Mouse (Mus musculus) CD4-positive helper T cell, adult 2 months (primary cell): ENCODE measurements around the gene Ccdc97.
A peak's percentile ranks its signal among the peaks of the same experiment; 100 is the strongest.

Source experiments
- DNase-seq: peaks from one replicate; pipeline ENCODE4 v3.0.0-alpha.2; 2012; ENCODE audit warnings: low read depth, missing footprints, low spot score

The Ccdc97 gene

DNA sequence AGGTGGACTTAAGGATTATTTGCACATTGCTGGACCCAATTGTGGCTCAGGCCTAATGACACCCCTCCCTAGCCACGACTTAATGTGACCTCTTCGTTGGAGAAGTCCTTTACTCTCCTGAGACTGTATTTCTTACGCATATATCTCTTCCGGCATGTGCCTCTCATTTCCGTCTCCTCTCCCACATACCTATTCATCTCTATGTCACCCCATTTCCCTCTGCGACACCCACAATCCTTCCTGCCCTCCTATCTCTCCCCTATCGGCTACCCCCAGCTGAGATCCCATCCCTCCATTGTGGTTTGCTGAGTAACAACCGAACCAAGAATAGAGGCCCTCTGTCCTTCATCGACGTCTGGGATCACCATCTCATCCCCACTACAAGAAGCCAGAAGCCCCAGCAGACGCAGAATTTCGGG, 29.3 kb downstream of the Ccdc97 start:
- peak; percentile 88 for DNase-seq

DNA sequence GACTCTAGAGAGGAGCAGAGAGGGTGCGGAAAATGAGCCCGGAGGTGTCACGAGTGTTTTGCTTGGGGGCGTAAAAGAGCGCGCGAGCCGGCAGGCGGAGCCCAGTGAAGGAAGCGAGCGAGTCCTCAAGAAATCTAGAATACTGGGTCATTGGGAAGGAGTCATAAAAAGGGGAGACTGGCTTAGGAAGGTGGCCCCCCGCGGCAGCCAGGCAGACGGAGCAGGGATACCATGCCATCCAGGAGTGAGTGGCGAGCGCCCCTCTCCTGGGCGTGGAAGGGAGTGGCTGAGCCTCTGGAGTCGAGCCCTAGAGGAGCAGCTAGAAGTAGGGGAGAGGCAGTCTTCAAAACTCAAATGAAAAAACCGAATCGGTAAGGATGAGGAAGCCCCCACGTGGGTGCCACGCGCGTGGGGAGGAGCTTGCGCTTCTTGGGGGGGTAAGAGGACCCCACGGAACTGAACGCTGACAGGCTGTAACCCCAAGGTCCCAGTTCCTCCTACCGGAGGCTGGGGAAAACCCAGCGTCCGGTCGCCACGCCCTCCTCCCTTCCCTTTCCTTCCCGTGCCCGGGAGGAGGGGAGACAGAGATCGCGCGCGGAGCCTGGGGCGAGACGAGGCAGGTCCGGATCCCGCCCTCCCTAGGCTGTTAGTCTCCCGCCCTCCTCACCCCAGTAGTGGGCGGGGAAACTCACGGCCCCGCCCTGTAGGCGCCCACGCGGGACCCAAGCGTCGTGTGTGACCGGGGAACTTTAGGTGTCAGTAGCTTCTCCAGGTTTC, 29.9 kb downstream of the Ccdc97 start:
- DNase-seq, result peak; percentile 94

DNA sequence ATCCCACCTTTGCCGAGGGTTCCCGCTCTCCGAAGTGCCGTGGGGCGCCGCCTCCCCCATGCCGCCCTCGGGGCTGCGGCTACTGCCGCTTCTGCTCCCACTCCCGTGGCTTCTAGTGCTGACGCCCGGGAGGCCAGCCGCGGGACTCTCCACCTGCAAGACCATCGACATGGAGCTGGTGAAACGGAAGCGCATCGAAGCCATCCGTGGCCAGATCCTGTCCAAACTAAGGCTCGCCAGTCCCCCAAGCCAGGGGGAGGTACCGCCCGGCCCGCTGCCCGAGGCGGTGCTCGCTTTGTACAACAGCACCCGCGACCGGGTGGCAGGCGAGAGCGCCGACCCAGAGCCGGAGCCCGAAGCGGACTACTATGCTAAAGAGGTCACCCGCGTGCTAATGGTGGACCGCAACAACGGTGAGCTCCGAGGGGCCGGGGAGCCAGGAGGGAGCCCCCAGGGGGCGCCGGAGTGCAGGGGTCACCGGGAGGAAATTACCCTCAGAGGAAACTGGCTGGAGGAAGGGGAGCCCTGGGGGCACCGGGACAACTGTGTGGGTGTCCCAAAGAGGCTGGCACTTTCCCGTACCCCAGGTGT, 31.0 kb downstream of the Ccdc97 start:
- peak; percentile 64 for DNase-seq

DNA sequence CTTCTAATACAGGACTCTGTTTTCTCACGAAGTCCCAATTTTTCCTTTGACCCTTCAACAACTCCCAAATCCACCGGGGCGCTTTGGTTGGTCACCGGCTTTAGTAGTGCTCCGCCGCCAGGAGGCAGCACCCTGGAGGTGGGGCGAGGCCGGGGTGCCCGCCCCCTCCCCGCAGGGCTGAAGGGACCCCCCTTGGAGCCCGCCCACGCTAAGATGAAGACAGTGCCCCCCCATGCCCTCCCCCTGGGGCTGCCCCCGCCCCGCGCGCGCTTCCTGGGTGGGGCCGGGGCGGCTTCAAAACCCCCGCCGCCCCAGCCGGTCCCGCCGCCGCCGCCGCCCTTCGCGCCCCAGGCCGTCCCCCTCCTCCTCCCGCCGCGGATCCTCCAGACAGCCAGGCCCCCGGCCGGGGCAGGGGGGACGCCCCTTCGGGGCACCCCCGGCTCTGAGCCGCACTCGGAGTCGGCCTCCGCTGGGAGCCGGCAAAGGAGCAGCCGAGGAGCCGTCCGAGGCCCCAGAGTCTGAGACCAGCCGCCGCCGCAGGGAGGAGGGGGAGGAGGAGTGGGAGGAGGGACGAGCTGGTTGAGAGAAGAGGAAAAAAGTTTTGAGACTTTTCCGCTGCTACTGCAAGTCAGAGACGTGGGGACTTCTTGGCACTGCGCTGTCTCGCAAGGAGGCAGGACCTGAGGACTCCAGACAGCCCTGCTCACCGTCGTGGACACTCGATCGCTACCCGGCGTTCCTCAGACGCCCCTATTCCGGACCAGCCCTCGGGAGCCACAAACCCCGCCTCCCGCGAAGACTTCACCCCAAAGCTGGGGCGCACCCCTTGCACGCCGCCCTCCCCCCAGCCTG, 32.0 kb downstream of the Ccdc97 start, which contains the start of gene Tgfb1:
Gene Tgfb1, plus strand, starts transcription at position 323 of the 852 bp plus-strand sequence.
- DNase-seq, result peak; percentile 94

DNA sequence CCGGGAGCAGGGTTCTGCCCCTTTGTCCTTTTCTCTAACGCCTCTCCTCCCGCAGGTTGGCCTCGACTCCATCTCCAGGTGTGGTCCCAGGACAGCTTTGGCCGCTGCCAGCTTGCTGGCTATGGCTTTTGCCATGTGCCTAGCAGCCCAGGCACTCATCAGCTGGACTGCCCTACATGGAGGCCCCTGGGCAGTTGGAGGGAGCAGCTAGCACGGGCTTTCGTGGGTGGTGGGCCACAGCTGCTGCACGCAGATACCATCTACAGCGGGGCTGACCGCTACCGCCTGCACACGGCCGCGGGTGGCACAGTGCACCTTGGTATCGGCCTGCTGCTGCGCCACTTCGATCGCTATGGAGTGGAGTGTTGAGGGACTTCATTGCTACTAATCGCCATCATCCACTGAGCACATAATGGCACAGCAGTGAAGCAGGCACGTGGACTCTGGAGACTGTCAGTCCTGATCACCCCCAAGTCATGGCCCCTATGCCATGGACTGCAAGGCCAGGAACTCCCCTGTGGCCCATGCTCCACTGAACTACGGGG, 32.9 kb downstream of the Ccdc97 start:
- no peak for DNase-seq

DNA sequence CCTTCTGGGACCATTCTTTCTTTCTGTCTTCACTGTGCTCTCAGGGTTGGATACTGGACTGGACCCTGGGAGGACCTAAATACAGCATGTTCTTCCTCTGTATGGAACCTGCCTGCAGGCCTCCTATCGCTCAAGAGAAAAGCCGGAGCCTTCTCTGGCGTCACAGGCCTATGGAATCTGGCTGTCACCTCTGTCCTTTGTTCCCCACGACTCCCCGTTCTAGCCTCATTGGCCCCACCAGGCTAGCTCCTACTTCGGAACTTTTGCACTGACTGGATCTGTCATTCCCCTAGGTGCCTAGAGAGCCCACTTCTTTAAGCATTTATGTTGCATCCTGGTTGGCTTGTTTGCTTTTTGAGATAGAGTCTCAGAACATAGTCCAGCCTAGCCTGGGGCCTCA, 34.2 kb downstream of the Ccdc97 start:
- DNase-seq, result no peak

DNA sequence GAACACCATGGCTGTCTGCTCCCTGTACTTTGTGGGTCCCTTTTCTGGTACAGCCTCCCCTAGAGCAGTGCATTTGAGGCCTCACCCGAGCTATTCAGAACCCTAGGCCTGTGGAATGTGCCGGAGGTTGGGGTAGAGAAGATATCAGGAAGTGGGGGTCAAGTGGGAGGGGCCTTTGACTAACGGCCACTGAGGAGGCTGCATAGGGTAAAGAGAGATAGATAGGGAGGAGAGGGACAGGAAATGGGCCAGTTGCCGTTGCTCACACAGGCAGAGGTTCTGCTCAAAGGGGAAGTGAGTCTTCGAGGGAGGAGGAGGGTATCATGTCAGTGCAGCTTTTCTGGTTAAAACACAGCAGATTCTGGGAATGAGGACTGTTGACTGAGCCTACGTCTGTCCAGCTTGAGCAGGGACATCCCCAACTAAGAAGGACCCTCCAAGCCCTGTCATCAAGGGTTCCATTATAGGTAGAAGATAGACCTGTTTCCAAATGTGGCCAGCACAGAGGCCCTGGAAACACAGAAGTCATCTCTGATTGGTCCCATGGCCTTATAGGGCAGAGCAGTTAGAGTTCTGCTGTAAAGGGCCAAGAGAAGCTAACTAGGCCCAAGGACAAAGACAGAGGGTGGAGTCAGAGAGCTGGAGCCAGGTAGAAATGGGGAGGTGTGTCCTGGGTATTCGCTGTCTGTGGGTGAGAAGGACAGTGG, 35.3 kb downstream of the Ccdc97 start:
- peak; percentile 80 for DNase-seq

DNA sequence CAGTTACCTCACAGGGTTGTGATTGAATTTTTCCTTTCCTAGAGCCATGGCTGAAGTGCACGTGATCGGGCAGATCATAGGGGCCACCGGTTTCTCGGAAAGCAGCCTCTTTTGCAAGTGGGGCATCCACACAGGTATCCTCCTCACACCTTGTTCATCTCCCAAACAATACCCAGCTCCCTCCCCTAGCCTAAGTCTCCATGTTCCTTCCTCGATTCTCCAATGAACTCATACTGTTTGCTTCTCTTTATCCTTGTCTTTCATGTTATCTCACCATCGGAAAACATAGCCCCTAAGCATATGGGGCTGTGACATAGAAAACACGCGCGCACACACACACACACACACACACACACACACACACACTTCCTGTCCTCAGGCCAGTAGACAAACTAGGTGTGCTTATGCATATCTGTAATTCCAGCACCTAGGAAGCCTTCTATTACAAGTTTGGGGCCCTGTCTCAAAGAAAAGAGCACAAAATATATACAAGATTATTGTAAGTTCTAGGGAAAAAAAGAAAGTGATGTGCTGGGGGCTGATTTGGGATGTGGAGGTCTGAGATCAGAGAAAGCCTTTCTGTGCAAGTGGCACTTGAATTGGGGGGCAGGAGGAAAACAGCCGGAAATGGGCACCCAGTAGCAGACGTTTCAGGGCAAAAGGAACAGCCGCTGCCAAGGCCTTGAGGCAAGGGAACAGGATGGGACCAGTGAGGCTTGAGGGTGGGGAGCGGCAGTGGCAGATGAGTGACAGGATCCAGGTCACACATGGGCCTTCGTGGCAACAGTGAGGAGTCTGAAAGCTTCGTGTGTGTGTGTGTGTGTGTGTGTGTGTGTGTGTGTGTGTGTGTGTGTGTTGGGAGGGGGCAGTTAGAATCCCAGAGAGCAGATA, 37.3 kb downstream of the Ccdc97 start:
- DNase-seq, result peak; percentile 75

DNA sequence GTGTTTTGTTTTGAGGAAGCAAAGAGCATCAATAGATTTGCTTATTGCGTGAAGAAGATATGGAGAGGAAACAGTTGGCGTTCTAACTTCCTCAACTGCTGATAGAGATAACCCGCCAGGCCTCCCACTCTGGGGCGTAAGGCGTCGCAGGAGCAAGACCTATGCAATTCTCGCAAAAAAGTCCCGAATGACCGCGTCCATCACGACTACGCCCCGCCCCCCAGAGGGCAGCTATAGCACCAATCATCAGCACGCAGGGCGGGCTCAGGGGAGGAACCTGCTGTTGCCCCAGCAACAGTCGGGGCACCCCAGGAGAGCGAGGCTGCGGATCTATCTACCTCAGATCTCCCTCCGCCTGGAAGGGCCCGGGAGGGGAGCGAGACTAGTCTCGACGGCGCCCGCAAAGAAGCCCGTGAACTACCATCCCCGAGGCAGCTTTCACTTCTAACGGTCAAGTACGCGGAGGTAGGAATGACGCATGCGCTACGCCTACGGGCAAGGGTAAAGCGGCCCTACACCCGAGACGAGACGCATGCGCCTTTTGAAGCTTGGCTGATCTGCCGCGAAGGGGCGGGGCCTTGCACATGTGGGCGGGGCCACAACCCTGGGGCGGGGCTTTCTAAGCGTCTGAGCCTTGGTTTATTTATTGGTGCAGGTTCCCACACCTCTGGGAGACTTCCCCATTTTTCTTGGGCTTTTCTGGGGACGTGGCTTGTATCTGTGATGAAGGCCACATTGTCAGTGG, 38.2 kb downstream of the Ccdc97 start, which contains the start of gene B9d2:
Gene B9d2, plus strand, starts transcription at position 267 of the 745 bp plus-strand sequence.
- DNase-seq, result peak; percentile 98

DNA sequence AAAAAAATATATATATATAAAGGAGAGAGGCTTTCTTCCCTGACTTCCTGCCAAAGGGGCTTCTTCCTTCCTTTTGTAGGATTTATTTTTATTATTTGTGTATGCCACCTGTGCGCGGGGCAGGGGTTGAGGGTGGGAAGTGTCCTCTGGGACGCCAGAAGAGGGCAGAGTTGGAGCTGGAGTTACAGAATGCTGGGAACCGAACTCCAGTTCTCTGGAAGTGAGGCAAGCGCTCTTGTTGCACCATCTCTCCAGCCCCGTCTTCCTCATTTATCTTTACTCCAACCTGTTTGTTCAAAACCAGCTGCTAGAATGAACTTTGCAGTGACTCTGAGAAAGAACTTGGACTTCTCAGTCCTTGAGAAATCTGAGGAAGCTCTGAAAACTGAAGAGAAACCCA, 38.9 kb downstream of the Ccdc97 start:
- DNase-seq, result no peak

DNA sequence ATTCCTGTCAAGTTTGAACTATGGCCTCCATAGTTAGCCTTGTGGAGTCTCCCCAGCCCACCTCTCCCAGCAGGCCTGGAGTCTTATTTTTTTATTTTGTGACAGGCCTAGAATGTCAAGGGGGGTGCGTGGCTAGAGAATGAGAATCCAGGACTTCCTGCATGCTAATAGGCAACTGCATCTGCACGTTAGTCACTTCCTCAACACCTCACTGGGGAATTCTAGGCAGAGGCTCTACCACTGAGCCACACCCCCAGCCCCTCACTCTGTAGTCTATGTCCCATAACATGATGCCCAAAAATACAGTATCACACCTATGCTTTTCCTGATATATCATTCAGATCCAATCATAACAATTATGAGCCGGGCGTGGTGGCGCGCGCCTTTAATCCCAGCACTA, 41.9 kb downstream of the Ccdc97 start:
- no peak for DNase-seq

DNA sequence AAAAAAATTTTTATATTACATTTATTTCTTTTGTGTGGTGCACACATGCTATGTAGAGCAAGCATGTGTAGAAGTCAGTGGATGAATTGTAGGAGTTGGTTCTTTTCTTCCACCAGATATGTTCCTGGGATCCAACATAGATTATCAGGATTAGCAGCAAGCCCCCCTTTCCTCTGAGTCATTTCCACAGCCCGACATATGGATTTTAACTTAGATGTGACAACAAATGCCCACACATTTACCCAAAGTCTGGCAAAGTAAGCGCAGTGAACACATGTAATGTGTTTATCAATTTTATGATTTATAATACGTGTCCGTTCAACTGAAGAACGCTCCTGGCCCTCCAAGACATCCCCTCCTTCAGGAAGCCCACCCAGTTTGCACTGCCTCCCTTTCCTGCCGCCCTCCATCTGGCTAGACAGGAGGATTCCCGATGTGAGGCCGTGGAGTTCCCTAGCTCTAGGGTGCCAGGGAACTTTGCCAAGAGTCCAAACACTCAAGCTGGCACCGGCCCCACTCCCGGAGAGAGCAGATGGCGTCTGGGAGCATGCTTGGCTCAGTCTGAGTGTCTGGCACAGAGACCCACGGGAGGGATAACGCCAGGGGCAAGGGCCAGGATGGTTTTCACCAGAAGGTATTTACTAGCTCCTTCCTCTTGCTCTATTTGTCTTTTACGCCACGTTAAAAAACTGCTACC, 42.7 kb downstream of the Ccdc97 start:
- DNase-seq, result no peak

DNA sequence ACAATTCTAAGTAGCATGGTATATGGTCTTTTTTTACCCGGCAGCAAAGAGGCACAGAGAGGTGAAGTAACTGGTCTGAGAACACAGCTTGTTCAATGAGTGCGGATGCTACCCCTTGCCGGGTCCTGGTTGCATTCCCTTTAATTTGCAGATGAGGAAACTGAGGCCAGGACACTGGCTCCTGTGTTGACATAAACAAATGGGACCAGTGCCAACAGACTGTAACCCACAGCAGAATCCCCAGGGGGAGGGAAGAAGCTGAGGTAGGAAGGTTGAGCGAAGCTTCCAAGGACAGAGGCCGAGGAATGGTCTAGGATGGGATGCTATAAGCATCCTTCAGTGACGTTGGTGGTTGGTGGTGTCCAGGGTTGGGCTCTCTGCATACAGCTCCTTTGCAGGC, 43.5 kb downstream of the Ccdc97 start:
- no peak for DNase-seq

DNA sequence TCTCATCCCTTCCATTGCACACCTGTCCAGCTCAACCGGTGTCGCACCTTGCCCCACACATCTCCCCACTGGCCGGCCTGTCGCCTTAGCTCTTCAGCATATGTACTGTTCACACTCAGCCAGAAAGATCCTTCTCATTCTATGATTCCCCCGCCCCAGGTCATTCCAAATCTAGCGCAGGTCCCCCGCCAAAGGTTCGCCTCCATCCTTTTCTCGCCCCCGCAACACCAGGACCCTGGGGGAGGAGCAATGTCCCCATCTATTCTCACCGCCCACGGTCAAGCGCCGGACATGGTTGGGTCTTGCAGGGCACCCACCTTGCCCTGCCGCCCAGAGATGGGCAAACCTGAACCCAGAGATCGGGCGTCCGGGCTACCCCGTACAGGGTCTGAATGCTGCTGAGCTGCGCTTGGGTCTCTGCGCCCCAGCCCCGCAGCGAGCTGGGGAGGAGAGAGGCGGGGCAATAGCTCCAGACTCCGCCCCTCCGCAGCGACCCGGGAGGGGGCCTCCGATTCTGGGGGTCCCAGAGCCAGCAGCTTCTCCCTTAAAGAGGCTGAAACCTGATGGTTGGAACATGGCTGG, 44.1 kb downstream of the Ccdc97 start, which contains the start of gene Tmem91:
Gene Tmem91, minus strand, starts transcription at position 448 of the 582 bp plus-strand sequence.
- DNase-seq, result no peak

DNA sequence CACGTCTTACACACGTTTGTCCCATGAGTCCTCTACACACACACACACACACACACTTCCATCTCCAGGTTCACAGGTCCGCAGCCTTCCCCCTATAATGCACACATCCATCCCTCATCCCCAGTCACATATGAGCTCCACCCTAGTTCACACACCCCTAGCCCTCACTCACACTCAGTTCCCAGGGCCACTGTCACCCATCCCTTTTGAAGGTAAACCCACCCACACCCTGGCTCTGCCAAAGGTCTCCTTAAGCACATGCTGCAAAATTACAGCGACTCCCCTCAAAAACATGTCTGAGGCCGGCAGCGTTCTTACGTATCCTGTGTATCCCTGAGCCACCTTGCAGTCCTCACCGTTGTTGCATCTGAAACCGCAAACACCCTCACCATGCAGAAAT, 44.6 kb downstream of the Ccdc97 start:
- DNase-seq, result no peak

DNA sequence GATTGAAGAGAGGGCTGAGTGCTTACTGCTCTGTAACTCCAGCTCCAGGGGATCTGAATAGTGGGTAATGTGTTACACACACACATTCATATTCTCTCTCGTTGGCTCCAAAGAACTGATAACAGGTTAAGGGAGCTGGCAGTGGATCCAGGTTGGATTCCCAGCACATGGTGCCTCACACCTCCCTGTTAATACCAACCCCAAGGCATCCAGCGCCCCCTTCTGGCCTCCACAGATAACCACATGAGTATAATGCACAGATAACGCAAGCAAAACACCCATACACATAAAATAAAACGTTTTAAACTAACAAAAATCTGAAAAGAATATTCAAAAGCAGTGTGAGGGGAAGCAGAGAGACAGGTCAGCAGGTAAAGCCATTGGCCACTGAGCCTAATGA, 46.4 kb downstream of the Ccdc97 start:
- DNase-seq, result no peak

DNA sequence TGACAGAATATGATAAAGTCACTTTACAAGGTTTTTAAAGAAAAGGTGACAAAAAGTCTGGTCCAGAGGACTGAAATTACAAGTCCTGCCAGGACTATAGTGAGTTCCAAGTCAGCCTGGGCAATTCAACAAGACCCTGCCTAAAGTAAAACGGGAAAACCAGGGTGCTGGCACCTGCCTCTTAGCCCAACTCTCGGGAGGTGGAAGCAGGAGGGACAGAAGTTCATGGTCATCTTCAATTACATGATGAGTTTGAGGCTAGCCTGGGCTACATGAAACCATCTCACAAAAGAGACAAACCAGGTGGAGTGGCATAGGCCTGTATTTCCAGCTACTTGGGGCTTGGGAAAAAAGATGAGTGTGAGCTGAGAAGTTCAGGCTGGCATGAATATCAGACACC, 47.2 kb downstream of the Ccdc97 start:
- DNase-seq, result no peak

DNA sequence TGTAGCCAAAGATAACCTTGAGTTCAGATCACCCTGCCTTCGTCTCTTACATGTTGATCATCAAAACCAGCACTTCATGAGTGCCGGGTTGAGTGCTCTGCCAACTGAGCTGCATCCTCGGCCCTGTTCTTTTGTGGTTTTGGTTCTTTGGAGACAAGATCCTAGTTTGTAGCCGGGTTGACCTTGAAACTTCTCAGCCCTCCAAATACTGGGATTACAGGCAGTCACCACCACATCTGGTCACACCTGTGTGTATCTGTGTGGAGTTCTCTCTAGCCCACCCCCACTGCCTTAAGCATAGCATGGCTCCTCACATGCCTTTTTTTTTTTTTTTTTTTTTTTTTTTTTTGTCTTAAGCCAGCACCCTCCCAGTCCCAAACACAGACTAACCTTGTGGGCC, 48.8 kb downstream of the Ccdc97 start:
- no peak for DNase-seq

DNA sequence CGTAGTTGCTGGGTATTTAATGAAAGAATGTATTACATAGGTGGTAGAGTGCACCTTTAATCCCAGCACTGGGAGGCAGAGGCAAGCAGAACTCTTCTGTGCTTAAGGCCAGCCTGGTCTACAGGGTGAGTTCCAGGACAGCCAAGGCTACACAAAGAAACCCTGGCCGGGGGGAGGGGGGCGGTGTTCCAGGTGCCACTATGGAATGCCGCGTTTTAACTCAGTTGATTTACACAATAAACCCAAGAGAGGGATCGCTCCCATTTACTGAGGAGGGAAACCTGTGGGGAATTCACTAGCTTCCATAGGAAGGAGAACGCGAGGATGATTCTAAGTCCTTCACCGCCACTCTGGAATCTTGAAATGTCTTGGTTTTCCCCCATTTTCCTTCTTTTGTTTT, 49.3 kb downstream of the Ccdc97 start:
- no peak for DNase-seq
